Mouse (Mus musculus): Measurements from ENCODE around the gene Vasp.

Gene Vasp

DNA sequence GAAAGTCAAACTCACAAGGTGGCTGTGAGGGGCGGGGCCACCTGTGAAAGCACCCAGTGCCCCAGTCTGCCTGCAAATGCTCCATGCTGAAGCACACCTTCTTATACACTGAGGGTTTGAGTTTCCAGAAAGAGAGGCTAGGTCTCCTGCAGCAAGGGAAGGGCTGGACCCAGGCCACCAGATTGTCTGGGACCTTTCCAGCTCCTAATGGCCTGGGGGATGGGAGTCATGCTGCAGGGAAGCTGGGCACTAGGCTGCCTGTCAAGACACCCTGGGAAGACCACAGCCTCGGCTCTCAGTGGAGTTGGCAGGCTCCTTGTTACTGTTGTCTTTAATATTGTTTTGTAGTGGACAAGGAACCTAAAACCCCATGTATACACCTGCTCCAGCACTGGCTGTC is 35.2 kb downstream of the Vasp start:
- DNase-seq (ENCODE audit: low spot score) = no peak

DNA sequence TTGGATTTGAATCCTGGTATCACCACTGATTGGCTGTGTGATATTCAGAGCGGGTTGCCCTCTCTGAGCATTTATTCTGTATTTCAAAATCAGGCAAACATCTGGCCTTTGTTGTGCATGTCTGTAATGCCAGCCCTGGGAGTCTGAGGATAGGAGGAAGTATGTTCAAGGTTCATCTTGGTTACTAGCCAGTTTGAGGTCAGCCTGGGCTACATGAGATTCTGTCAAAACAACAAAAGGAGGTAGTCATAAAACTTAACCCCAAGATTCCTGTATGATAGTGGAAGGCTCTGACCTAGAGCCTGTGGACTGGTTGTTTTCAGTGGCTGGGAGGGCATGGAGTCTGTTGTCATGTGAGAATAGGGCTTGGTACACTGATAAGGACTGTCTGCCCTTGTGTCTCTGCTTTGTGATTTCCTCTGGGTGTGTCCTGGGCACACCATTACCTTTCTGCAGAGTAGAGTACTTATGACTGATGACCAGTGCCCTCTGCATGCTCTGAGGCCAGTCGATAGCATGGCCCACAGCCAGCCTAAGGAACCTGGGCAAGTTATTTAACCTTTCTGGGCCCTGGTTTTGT is 36.4 kb downstream of the Vasp start:
- DNase-seq (ENCODE audit: low spot score) = no peak

DNA sequence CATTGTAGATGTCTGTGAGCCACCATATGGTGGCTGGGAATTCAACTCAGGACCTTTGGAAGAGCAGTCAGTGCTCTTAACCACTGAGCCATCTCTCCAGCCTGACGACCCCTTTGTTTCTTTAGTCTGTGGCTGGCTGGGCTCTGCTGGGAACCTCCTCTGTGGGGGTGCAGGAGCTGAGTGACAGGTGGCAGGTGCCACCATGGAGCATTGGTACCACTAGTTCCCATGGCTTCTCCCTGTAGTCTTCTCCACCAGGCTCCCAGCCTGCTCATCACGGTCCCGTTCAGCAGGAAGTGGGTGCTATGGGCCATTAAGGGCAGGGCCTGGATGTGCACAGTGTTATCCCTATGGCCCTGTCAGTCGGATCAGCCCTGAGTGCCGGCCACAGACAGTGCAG is 37.0 kb downstream of the Vasp start:
- DNase-seq (ENCODE audit: low spot score) = no peak

GRCm38 (mm10) chr7:19231849-19232248 is 39.8 kb downstream of the Vasp start:
- no peak for DNase-seq (ENCODE audit: low spot score)

GRCm38 (mm10) chr7:19230899-19231298 is 40.7 kb downstream of the Vasp start:
- no peak for DNase-seq (ENCODE audit: low spot score)

- no peak for DNase-seq (ENCODE audit: low spot score)
Observed at GRCm38 (mm10) chr7:19230041-19230580, 41.5 kb downstream of the Vasp start.

DNA sequence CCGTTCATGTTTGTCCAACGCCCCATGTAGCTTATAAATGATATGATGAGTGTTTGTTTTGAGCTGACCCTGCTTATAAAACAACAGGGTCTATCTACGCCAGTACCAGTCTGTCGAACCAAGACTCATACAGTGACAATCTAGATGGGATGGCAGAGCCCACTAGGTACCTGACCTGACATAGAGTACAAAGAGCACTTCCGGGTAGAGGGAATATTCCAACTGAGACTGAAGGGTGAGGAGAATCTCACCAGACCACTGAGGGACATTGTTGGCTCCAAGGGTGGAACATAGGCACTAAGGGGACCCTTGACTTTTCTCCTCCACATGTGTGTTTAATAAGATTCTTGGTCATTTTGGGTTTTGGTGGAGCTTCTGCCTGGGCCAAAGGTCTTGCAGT is 42.2 kb downstream of the Vasp start:
- DNase-seq (ENCODE audit: low spot score) = no peak

DNA sequence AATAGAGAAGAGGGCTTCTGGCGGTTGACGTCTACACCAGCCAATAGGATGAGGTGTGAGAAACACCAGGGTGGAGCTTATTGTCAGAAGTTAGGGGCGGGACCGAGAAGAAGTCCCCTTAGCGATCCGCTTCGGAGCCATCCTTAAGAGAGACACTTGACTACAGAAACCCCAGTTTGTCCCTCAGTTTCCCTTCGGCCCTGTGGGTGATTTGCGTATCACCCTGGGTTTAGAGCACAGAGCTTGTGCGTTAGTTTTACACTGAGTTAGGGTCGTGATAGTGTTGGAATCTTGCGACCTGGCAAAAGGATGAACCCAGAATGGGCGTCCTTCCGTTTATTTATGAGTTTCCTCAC is 42.8 kb downstream of the Vasp start:
- DNase-seq (ENCODE audit: low spot score) = no peak

GRCm38 (mm10) chr7:19227883-19228792 is 43.5 kb downstream of the Vasp start, which contains the start of gene Opa3:
Gene Opa3, plus strand, starts transcription at chr7:19228334.
- peak; percentile 99 for DNase-seq (ENCODE audit: low spot score)

DNA sequence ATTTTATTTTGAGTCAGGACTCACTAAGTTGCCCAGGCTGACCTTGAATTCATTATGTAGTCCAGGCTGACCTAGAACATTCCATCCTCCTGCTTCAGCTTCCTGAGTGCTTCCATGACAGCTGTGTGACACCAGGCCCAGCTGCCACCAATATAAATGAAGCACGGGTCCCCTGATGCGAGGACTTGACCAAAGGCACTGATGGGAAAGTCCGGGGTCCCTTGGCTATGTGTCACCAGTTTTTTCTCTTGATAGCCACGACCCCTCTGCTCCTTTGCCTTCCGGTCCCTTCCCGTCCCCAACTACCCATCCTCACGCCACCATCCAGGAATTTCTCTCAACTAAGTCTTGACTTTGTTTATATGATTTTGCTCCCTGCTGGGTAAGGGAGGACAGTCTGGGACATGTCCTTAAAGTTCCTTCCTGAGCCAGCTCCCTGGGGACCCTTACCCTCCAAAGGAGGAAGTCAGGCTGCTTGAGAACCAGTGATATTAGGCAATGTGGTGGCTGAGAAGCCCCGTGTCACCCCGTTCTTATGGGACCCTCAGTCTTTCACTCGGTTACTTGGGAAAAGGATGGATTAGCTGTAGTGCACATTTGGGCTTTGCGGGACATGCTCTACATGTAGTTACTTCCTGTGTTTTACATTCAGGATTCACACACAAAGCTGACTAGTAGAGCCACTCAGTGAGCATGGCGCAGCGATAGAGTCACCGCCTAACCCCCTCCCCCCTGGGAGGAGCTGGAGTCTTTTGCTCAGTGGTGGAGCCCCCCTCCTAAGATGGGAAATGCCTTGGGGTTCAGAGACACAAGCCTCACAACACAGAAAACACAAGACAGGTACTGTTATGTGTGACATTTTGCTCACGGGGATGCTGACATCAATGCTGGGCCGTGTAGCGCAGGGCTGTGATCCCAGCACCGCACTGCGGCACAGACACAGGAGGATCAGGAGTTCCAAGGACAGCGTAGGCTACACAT is 44.5 kb downstream of the Vasp start:
- no peak for DNase-seq (ENCODE audit: low spot score)

DNA sequence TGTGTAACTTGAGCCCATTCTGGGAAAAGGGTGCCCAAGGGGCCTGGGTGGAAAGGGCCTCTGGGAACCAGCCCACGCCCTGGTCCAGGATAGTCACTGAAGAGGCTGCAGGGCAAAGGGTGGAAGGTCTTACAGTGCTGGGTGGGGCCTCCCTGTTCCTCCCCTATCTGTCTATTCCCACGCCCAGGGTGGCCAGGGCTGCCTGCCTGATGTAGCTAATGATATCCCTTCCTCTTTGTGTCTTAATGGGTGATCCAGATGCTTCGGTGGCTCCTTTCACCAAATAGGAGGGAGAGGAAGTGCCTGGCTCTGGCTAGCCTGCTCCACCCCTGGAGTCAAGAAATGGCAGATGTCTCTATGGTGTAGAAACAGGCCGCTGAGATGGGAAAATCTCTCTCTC is 46.7 kb downstream of the Vasp start:
- no peak for DNase-seq (ENCODE audit: low spot score)

DNA sequence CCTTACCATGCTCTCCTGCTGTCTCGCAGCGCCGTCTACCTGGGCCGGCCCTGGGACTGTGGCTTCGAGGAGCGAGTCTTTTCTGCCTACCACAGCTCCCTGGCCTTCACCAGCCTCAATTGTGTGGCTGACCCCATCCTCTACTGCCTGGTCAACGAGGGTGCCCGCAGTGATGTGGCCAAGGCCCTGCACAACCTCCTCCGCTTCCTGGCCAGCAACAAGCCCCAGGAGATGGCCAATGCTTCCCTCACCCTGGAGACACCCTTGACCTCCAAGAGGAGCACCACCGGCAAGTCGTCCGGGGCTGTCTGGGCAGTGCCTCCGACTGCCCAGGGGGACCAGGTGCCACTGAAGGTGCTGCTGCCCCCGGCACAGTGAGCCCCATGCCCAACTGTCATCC is 48.7 kb downstream of the Vasp start:
- no peak for DNase-seq (ENCODE audit: low spot score)

- no peak for DNase-seq (ENCODE audit: low spot score)
Observed at GRCm38 (mm10) chr7:19222189-19222588, 49.4 kb downstream of the Vasp start.

- no peak for DNase-seq (ENCODE audit: low spot score)
Observed at GRCm38 (mm10) chr7:19220061-19220460, 51.6 kb downstream of the Vasp start.

DNA sequence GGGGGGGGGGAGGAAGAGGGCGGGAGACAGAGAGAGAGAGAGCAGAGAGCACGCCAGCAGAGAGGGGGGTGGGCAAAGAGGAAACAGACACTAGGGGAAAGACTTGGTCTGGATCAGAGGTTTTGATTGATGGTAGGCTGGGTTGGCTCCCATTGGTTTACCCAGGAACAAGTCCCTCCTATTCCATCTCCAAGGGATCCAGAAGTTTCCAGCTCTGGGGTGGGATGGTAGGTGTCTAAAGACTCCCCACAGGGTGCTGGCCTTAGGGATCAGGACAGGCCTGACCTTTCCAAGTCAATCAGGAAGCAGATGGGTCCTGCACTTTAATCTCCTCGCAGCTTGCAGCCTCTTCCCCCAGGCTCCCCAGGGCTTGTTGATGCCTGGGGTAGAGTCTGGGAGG is 53.7 kb downstream of the Vasp start:
- peak; percentile 18 for DNase-seq (ENCODE audit: low spot score)

DNA sequence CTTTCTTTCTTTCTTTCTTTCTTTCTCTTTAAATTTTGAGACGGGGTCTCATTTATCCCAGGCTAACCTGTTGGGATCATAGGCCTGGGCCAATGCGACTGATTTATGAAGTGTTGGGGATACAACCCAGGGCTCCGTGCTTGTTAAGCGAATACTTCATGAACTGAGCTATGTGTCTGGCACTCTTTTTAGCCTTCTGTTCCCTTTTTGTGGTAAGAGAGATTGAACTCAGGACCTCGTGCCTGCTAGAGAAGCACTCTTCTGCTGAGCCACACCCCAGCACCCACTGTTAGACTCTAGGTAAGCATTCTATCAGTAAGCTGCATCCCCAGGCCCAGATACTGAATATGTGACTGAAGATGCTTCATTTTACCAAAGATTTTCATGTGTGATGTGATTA is 54.1 kb downstream of the Vasp start:
- DNase-seq (ENCODE audit: low spot score) = no peak

GRCm38 (mm10) chr7:19214940-19215339 is 56.7 kb downstream of the Vasp start:
- DNase-seq (ENCODE audit: low spot score) = no peak

GRCm38 (mm10) chr7:19214369-19214768 is 57.2 kb downstream of the Vasp start:
- DNase-seq (ENCODE audit: low spot score) = no peak

GRCm38 (mm10) chr7:19213385-19213784 is 58.2 kb downstream of the Vasp start:
- no peak for DNase-seq (ENCODE audit: low spot score)

- peak; percentile 68 for DNase-seq (ENCODE audit: low spot score)
Observed at GRCm38 (mm10) chr7:19211996-19212755, 59.4 kb downstream of the Vasp start, which contains the start of gene Gpr4. Gene Gpr4, plus strand, starts transcription at chr7:19212538.

DNA sequence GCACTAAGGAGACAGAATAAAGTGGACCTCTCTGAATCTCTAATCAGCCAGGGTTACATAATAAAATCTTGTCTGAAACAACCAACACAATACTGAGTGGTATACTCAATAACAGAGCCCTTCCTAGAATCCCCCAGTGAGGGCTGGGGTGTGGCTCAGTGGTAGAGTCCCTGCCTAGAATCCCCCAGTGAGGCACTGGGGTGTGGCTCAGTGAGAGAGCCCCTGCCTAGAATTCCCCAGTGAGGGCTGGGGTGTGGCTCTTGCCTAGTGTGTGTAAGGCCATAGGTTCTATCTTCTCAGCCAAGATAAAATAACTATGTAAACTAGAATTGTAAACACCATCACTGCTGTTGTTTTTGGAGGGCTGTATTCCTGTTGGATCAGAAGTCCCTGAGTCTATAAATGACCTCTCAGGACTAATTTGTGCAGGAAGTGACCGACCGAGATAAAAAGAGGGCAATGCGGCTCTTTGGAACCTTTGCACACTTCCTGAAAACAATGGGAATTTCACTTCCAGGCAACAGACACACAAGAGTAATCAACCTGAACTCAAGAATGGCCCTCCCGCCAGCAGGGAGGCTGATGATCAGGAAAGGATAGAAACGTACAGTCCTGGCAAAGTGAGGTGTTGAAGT is 60.5 kb downstream of the Vasp start:
- no peak for DNase-seq (ENCODE audit: low spot score)

All from retina, embryonic 14.5 days (tissue).